Mouse (Mus musculus) 3T3-L1 (cell line): ENCODE results near the gene Ifna1.
"Not testable (repeated sequence)": the region's sequence is repeated elsewhere in the genome, so short reads cannot be mapped to it uniquely, and the experiment has no call there.

Experiments
- DNase-seq: peaks from one replicate; pipeline ENCODE4 v3.0.0-alpha.2; 2015; ENCODE audit warnings: low read depth, low spot score

Gene Ifna1

GRCm38 (mm10) chr4:88849698-88850097 is at the start of gene Ifna1:
TSS of gene Ifna1 (plus strand) at chr4:88850087.
- DNase-seq: no peak

GRCm38 (mm10) chr4:88802954-88803353 is 46.9 kb upstream of the Ifna1 start, which contains the start of gene Gm13287:
TSS of gene Gm13287 (plus strand) at chr4:88803254.
- not testable (repeated sequence) for DNase-seq

- DNase-seq: not testable (repeated sequence)
These were observed 44.7 kb upstream of the Ifna1 start, which contains the start of gene Gm13288 for GRCm38 (mm10) chr4:88805231-88805630. TSS of gene Gm13288 (plus strand) at chr4:88805531.

GRCm38 (mm10) chr4:88805761-88806160 is 44.1 kb upstream of the Ifna1 start:
- not testable (repeated sequence) for DNase-seq

GRCm38 (mm10) chr4:88815928-88816327 is 34.0 kb upstream of the Ifna1 start, which contains the start of gene Ifna7:
TSS of gene Ifna7 (plus strand) at chr4:88816228.
- no peak for DNase-seq

DNA sequence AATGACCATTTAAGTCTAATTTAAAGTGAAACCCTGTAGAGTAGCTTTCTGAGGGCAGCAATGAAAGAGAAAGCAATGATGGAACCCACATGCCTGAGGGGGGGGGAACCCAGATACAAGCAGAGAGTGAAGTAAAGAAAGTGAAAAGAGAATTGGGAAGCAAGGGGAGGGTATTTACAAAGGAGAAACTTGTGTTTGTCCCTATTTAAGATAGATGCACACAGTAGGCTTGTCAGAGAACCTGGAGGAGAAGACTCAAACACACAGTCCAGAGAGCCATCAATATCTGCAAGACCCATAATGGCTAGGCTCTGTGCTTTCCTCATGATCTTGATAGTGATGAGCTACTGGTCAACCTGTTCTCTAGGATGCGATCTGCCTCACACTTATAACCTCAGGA is 30.2 kb upstream of the Ifna1 start, which contains the start of gene Ifna11:
Gene Ifna11 (plus strand): TSS at position 301 of the 400 bp plus-strand sequence.
- DNase-seq: no peak

GRCm38 (mm10) chr4:88822995-88823394 is 26.9 kb upstream of the Ifna1 start:
- DNase-seq: peak; percentile 36

- not testable (repeated sequence) for DNase-seq
These were observed 22.8 kb upstream of the Ifna1 start, which contains the start of gene Ifna6 for GRCm38 (mm10) chr4:88827116-88827515. TSS of gene Ifna6 (plus strand) at chr4:88827416.

DNA sequence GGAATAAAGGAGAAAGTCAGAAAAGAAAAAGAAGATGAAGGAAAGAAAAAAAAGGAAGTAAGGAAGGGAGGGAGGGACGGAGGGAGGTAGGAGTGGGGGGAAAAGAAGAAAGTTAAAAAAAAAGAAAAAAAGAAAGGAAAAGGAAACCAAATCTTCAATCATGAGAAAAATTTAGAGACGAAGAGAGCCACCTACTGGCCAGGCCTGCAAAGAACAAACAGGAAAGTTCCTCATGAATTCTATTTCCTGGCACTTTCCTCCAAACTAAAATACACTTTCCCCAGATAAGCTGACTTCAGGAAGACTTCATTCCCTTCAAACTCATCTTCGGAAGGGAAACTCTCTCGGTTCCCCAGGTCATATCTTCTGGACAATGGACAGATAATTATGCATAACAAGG is 19.4 kb upstream of the Ifna1 start:
- peak; percentile 69 for DNase-seq

- DNase-seq: not testable (repeated sequence)
These were observed 14.7 kb upstream of the Ifna1 start, which contains the start of gene Ifna5 for GRCm38 (mm10) chr4:88835225-88835624. TSS of gene Ifna5 (plus strand) at chr4:88835525.

DNA sequence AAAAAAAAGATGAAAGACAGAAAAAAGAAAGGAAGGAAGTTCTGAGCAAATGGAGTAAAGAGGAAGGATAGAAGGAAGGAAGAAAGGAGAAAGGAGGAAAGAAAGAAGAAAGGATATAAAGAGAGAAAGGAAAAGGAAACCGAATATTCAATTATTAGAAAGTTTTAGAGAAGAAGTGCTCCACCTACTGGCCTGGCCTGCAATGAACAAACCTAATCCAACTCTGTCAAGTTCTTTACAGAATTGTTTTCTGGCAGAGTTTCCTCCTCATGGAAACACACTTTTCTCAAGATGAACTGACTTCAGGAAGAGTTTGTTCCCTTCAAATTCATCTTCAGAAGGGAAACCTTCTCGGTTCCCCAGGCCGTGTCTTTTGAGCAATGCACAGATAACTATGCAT is 11.1 kb upstream of the Ifna1 start:
- peak; percentile 55 for DNase-seq

GRCm38 (mm10) chr4:88840058-88840457 is 9.8 kb upstream of the Ifna1 start:
- DNase-seq: no peak

- DNase-seq: no peak
These were observed 8.4 kb upstream of the Ifna1 start, which contains the start of gene Ifna4 for GRCm38 (mm10) chr4:88841438-88841911. TSS of gene Ifna4 (plus strand) at chr4:88841861.

- peak; percentile 56 for DNase-seq
These were observed 4.6 kb upstream of the Ifna1 start for GRCm38 (mm10) chr4:88845334-88845733.

GRCm38 (mm10) chr4:88851026-88851763 is 1.3 kb downstream of the Ifna1 start:
- no peak for DNase-seq

DNA sequence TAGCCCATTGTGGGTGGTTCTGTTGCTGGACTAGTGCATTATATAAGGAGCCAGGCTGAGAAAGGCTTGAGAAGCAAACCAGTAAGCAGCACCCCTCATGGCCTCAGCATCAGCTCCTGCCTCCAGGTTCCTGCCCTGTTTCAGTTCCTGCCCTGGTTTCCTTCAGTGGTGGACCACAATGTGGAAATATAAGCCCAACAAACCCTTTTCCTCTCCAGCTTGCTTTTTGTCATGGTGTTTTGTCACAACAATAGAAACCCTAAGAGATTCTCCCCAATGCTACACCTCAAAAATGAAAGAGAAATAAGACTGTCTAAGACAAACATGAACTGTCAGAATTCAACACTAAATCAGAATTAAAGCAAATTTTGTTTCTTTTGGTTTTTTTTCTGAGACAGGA is 9.3 kb downstream of the Ifna1 start:
- DNase-seq: no peak

- DNase-seq: no peak
These were observed 13.4 kb downstream of the Ifna1 start for GRCm38 (mm10) chr4:88863309-88863708.

- DNase-seq: no peak
These were observed 14.7 kb downstream of the Ifna1 start for GRCm38 (mm10) chr4:88864599-88864998.

GRCm38 (mm10) chr4:88865011-88865569 is 15.2 kb downstream of the Ifna1 start:
- no peak for DNase-seq

DNA sequence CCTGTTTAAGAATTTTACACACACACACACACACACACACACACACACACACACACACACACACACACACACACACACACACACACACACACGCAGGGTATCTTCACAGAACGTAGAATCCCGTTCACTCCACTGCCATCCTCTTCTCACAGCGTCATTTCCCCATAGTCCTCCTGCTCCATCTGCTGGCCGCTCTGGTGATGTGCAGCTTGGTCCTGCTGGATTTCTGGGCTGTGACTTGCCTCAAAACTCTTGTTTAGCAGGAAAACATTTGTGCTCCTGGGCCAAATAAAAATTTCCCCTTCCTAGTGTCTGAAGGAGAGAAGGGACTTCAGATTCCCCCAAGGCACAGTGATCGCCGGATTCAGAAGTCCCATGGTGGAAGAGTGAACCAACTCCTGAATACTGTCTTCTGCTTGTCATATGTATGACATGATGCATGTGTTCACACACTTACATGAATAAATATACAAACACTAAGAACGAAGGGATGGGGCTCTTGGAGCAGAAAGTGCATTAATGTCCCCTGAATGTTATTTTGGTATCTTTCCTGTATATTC is 17.6 kb downstream of the Ifna1 start:
- peak; percentile 87 for DNase-seq

- peak; percentile 64 for DNase-seq
These were observed 18.3 kb downstream of the Ifna1 start for GRCm38 (mm10) chr4:88867926-88868911.
